Mouse (Mus musculus): ENCODE measurements around the gene Anks1b. TPM values are rescaled to one million over a fixed set of nuclear protein-coding genes. Genes with fewer than 3 reads are reported as not detected.

Anks1b gene
- total and polyA plus RNA-seq, 3 experiments, result 0.11 TPM; not detected in 2

GRCm38 (mm10) chr10:90144444-90144843 is 271.1 kb downstream of the Anks1b start:
- DNase-seq (ENCODE audit: low spot score) (no peak), ATAC-seq (ENCODE audit: extremely low read depth, insufficient number of reproducible peaks, low FRiP score, poor library complexity, severe bottlenecking) (no peak)
- TF ChIP-seq TAL1 (conservative IDR thresholded peaks at IDR 0.05; ENCODE audit: low read depth, low read length), result no peak
- no peak for TF ChIP-seq POLR2AphosphoS5 (IDR thresholded peaks at IDR 0.05; ENCODE audit: insufficient replicate concordance, low read depth, low read length)
- TF ChIP-seq CTCF (IDR thresholded peaks at IDR 0.05; ENCODE audit: low read depth, low read length), result no peak
- no peak for TF ChIP-seq GATA1 (IDR thresholded peaks at IDR 0.05; ENCODE audit: borderline replicate concordance, low read length)
- TF ChIP-seq GATA2 (IDR thresholded peaks at IDR 0.05; ENCODE audit: borderline replicate concordance, low read depth, low read length), result no peak
- Histone ChIP-seq H3K4me3 (ENCODE audit: low read depth, low read length) (no peak overlapping the region), H3K36me3 (replicated peaks) (no peaks in the 10 kb centered on the region), H3K27me3 (ENCODE audit: insufficient read depth, low read length) (no peaks in the 10 kb centered on the region), H3K9me3 (replicated peaks) (0 out of 2 replicates have a peak, but pooled peaks cover 2% of the 10 kb centered on the region), H3K4me1 (ENCODE audit: insufficient read depth, low read depth, low read length) (no peaks in the 10 kb centered on the region)

GRCm38 (mm10) chr10:90151510-90151909 is 278.2 kb downstream of the Anks1b start:
- Histone ChIP-seq H3K27me3 (ENCODE audit: insufficient read depth, low read length) (no peaks in the 10 kb centered on the region), H3K36me3 (replicated peaks) (no peaks in the 10 kb centered on the region), H3K4me1 (ENCODE audit: insufficient read depth, low read depth, low read length) (no peaks in the 10 kb centered on the region), H3K4me3 (ENCODE audit: low read depth, low read length) (no peak overlapping the region), H3K9me3 (replicated peaks) (no peaks in the 10 kb centered on the region)
- no peak for ATAC-seq (ENCODE audit: extremely low read depth, insufficient number of reproducible peaks, low FRiP score, poor library complexity, severe bottlenecking)
- no peak for DNase-seq (ENCODE audit: low spot score)
- TF ChIP-seq TAL1 (conservative IDR thresholded peaks at IDR 0.05; ENCODE audit: low read depth, low read length) (no peak), CTCF (IDR thresholded peaks at IDR 0.05; ENCODE audit: low read depth, low read length) (no peak), GATA2 (IDR thresholded peaks at IDR 0.05; ENCODE audit: borderline replicate concordance, low read depth, low read length) (no peak), POLR2AphosphoS5 (IDR thresholded peaks at IDR 0.05; ENCODE audit: insufficient replicate concordance, low read depth, low read length) (no peak), GATA1 (IDR thresholded peaks at IDR 0.05; ENCODE audit: borderline replicate concordance, low read length) (no peak)

DNA sequence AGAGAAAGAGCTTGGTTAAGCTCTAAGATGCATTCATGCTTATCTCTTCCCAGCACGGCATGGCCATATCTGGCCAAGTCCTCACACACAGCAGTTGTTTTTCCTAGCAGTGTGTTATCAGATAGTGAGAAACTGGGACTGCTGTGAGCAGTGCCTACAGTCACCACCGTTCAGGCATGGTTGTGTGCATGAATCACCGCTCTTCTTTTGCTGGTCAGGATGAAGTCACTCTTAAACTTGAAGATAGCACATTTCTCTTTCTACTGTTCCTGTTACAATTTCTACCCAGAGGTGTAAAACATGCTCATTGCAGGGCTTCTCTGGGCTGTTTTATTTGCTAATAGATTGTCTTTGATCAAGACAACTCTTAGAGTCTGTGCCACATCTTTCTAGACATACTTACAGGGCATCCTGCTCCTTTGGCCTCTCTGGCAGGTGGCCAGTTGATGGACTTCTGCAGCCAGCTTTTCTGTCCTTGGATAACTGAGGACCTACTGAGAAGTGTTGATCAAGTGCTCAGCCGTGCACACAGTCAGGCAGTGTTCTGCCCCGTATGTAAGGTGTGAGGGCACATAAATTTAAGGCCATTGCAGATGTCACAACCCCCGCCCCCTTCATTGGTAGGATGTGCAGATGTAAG is 296.8 kb downstream of the Anks1b start:
- no peak for ATAC-seq (ENCODE audit: extremely low read depth, insufficient number of reproducible peaks, low FRiP score, poor library complexity, severe bottlenecking)
- H3K4me1 ChIP-seq (ENCODE audit: insufficient read depth, low read depth, low read length), result no peaks in the 10 kb centered on the region

GRCm38 (mm10) chr10:90190366-90190765 is 317.1 kb downstream of the Anks1b start:
- no peak for DNase-seq (ENCODE audit: low spot score)
- no peak for ATAC-seq (ENCODE audit: extremely low read depth, insufficient number of reproducible peaks, low FRiP score, poor library complexity, severe bottlenecking)
- no peaks in the 10 kb centered on the region for H3K36me3 ChIP-seq (replicated peaks)
- no peak for TF ChIP-seq POLR2AphosphoS5 (IDR thresholded peaks at IDR 0.05; ENCODE audit: insufficient replicate concordance, low read depth, low read length)
- no peak for TF ChIP-seq TAL1 (conservative IDR thresholded peaks at IDR 0.05; ENCODE audit: low read depth, low read length)
- TF ChIP-seq GATA1 (IDR thresholded peaks at IDR 0.05; ENCODE audit: borderline replicate concordance, low read length), result no peak
- no peak for TF ChIP-seq CTCF (IDR thresholded peaks at IDR 0.05; ENCODE audit: low read depth, low read length)
- no peak for TF ChIP-seq GATA2 (IDR thresholded peaks at IDR 0.05; ENCODE audit: borderline replicate concordance, low read depth, low read length)
- H3K27me3 ChIP-seq (ENCODE audit: insufficient read depth, low read length), result no peaks in the 10 kb centered on the region
- H3K4me3 ChIP-seq (ENCODE audit: low read depth, low read length), result no peak overlapping the region
- H3K4me1 ChIP-seq (ENCODE audit: insufficient read depth, low read depth, low read length), result no peaks in the 10 kb centered on the region
- H3K9me3 ChIP-seq (replicated peaks), result peaks cover 20% of the 10 kb centered on the region; the same call in 1 of the 2 replicates

More for the DNA sequence above, 296.8 kb downstream of the Anks1b start:
- no peaks in the 10 kb centered on the region for H3K27me3 ChIP-seq (ENCODE audit: insufficient read depth, low read length)
- TF ChIP-seq CTCF (IDR thresholded peaks at IDR 0.05; ENCODE audit: low read depth, low read length) (no peak), GATA1 (IDR thresholded peaks at IDR 0.05; ENCODE audit: borderline replicate concordance, low read length) (no peak), POLR2AphosphoS5 (IDR thresholded peaks at IDR 0.05; ENCODE audit: insufficient replicate concordance, low read depth, low read length) (no peak), TAL1 (conservative IDR thresholded peaks at IDR 0.05; ENCODE audit: low read depth, low read length) (no peak), GATA2 (IDR thresholded peaks at IDR 0.05; ENCODE audit: borderline replicate concordance, low read depth, low read length) (no peak)
- no peak for DNase-seq (ENCODE audit: low spot score)
- H3K4me3 ChIP-seq (ENCODE audit: low read depth, low read length), result no peak overlapping the region
- no peaks in the 10 kb centered on the region for H3K36me3 ChIP-seq (replicated peaks)
- H3K9me3 ChIP-seq (replicated peaks), result peaks cover 8% of the 10 kb centered on the region

DNA sequence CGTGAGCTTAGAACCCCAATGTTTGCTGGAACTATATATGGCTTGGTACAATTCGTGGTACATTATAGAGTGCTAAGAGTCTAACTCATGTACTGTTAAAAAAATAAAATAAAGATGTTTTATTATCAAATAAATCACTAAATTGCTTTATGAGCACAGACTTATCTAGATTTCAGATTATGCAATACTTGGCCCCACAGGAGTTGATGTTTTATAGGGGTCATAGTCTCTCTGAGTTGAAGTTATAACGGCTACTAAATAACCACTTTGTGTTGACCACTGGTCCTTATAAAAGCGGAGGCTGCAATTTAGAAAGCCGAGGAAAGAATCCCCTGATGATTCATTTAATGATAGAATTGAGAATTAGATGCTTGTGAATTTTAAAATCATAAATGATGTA is 323.6 kb downstream of the Anks1b start:
- Histone ChIP-seq H3K9me3 (replicated peaks) (peaks cover 8% of the 10 kb centered on the region; the same call in 1 of the 2 replicates), H3K36me3 (replicated peaks) (no peaks in the 10 kb centered on the region), H3K27me3 (ENCODE audit: insufficient read depth, low read length) (no peaks in the 10 kb centered on the region), H3K4me3 (ENCODE audit: low read depth, low read length) (no peak overlapping the region), H3K4me1 (ENCODE audit: insufficient read depth, low read depth, low read length) (no peaks in the 10 kb centered on the region)
- DNase-seq (ENCODE audit: low spot score) (no peak), ATAC-seq (ENCODE audit: extremely low read depth, insufficient number of reproducible peaks, low FRiP score, poor library complexity, severe bottlenecking) (no peak)
- TF ChIP-seq CTCF (IDR thresholded peaks at IDR 0.05; ENCODE audit: low read depth, low read length), result no peak
- no peak for TF ChIP-seq TAL1 (conservative IDR thresholded peaks at IDR 0.05; ENCODE audit: low read depth, low read length)
- no peak for TF ChIP-seq POLR2AphosphoS5 (IDR thresholded peaks at IDR 0.05; ENCODE audit: insufficient replicate concordance, low read depth, low read length)
- no peak for TF ChIP-seq GATA1 (IDR thresholded peaks at IDR 0.05; ENCODE audit: borderline replicate concordance, low read length)
- TF ChIP-seq GATA2 (IDR thresholded peaks at IDR 0.05; ENCODE audit: borderline replicate concordance, low read depth, low read length), result no peak

DNA sequence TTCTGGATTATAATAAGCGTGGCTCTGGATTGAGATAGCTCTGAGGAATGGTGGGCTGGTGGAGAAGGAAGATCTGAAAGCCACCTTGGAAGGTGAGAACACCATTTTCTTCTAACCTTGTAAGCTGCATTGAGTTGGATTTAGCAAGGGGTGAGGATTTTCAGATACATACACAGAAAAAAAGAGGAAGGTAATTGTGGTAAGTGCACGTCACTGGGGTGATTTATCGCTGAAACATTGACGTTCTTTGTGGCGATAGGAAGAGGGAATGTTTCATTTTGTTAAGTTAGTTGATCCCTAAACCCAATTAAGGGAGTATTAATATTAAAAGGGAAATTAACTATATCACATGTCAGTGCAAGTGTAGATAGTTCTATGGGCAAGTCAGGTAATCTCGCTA is 336.7 kb downstream of the Anks1b start:
- no peak for ATAC-seq (ENCODE audit: extremely low read depth, insufficient number of reproducible peaks, low FRiP score, poor library complexity, severe bottlenecking)
- no peaks in the 10 kb centered on the region for H3K4me1 ChIP-seq (ENCODE audit: insufficient read depth, low read depth, low read length)
- no peak for DNase-seq (ENCODE audit: low spot score)
- H3K9me3 ChIP-seq (replicated peaks), result peaks cover under 1% of the 10 kb centered on the region; the same call in 1 of the 2 replicates
- H3K27me3 ChIP-seq (ENCODE audit: insufficient read depth, low read length), result no peaks in the 10 kb centered on the region
- H3K4me3 ChIP-seq (ENCODE audit: low read depth, low read length), result no peak overlapping the region
- H3K36me3 ChIP-seq (replicated peaks), result no peaks in the 10 kb centered on the region
- TF ChIP-seq TAL1 (conservative IDR thresholded peaks at IDR 0.05; ENCODE audit: low read depth, low read length), result no peak
- TF ChIP-seq CTCF (IDR thresholded peaks at IDR 0.05; ENCODE audit: low read depth, low read length), result no peak
- no peak for TF ChIP-seq GATA1 (IDR thresholded peaks at IDR 0.05; ENCODE audit: borderline replicate concordance, low read length)
- TF ChIP-seq POLR2AphosphoS5 (IDR thresholded peaks at IDR 0.05; ENCODE audit: insufficient replicate concordance, low read depth, low read length), result no peak
- no peak for TF ChIP-seq GATA2 (IDR thresholded peaks at IDR 0.05; ENCODE audit: borderline replicate concordance, low read depth, low read length)

Measured in G1E (cell line).